Mouse (Mus musculus) midbrain, embryonic 10.5 days (tissue): ENCODE results near the gene Gna11. TPM values are rescaled to one million over a fixed set of nuclear protein-coding genes. Genes with fewer than 3 reads are reported as not detected.

Experiments
- DNase-seq: peaks from one replicate; pipeline ENCODE4 v3.0.0-alpha.2; 2017; ENCODE audit warnings: low spot score
- H3K27ac ChIP-seq: fragments of 300-500 bp; sonication (generic); replicated peaks from 2 replicates; pipeline ENCODE4 v1.5.1; 2016; ENCODE audit warnings: mild to moderate bottlenecking
- H3K27me3 ChIP-seq: fragments of 300-500 bp; sonication (generic); 2 replicates; pipeline ENCODE4 v1.6.1; 2016; ENCODE audit warnings: low read depth, mild to moderate bottlenecking; ENCODE audit not compliant: poor library complexity, severe bottlenecking
- H3K36me3 ChIP-seq: fragments of 300-500 bp; sonication (generic); 2 replicates; pipeline ENCODE4 v1.6.1; 2016; ENCODE audit warnings: mild to moderate bottlenecking, moderate library complexity
- H3K4me1 ChIP-seq: fragments of 300-500 bp; sonication (generic); 2 replicates; pipeline ENCODE4 v1.6.1; 2016
- H3K4me3 ChIP-seq: fragments of 300-500 bp; sonication (generic); 2 replicates; pipeline ENCODE4 v1.5.1; 2016; ENCODE audit warnings: mild to moderate bottlenecking, moderate library complexity
- H3K9me3 ChIP-seq: fragments of 300-500 bp; sonication (generic); replicated peaks from 2 replicates; pipeline ENCODE4 v1.6.1; 2016; ENCODE audit warnings: mild to moderate bottlenecking
- WGBS: fragments of 180-500 bp; shearing (Covaris S2); methylation state at CpG from one replicate; pipeline ENCODE4 v1.1.7; 2016; 5-methylcytosine and 5-hydroxymethylcytosine counted together
- polyA plus RNA-seq: library from polyadenylated mRNA; unstranded; fragments of >200 nt; fragmentation: Nextera tagmentation; extraction: Ambion mirVana; gene quantifications from 2 replicates; pipeline ENCODE4 v1.2.1, GENCODE M21; 2016

Gna11 gene
- polyA plus RNA-seq, 1 experiment from 2014 or later: 70.7 TPM

DNA sequence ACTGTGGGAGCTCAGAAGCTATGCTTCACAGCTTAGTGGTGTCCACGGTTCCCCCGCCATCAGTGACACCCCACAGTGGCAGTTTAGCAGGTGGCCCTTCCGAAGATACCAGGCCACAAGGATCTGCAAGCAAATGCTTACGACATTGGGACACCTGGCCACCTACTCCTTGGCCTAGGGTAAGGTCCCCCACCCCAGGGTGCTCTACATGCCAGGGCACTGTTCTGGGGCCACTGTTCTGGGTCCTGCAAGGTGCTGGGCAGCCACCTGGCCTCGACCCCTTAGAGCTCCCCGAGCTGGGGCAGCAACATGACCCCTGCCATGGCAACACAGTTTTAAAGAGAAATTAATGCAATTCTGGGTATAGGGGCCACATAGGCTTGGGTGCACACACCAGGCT lies 49.8 kb downstream of the Gna11 start:
- WGBS: 81% methylated on average over 6 of the region's 6 CpGs
- H3K4me3 ChIP-seq: peak overlapping the region; percentile 65
- H3K36me3 ChIP-seq: peaks cover 41% of the 10 kb centered on the region
- DNase-seq: no peak
- H3K27me3 ChIP-seq: no peaks in the 10 kb centered on the region
- H3K9me3 ChIP-seq: no peaks in the 10 kb centered on the region
- peak overlapping the region; percentile 90 for H3K27ac ChIP-seq
- peaks cover 45% of the 10 kb centered on the region for H3K4me1 ChIP-seq

DNA sequence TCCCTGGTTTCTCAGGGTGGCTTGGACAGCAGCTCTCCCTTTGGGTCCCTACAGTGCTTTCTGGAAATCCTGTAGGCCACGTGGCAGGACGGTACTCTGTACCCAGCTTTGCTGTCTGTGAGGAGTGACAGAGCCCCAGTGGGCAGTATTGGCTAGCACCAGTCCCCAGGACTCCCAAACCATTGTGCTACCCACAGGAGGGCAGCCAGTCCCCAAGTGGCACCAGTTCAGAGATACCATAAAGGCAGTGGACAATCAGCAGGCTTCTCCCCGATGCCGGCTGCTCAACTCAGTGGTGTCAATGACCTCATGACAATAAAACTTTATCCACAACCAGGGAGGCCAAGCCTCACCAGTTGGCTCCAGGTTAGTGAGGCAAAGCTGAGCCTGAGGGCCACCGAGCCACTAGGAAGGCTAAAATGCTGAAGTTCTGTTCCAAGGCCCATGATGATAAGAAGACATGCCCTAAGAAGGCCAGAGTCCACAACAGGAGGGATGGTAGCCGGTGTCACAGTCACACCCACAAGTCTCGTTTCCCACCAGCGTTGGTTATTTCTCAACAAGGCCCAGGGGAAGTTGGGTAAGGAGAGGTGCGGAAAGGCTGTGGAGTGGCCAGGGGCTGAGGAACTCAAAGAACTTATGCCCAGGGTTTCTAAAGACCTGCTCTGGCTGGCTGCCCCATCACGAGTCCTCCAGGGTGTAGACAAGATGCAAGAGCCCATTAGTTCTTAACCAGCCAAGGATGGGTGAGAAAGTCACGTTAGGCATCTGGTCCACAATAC lies 50.5 kb downstream of the Gna11 start:
- Histone ChIP-seq H3K4me3 (peak overlapping the region; percentile 65), H3K27ac (no peak overlapping the region), H3K9me3 (no peaks in the 10 kb centered on the region), H3K4me1 (peaks cover 45% of the 10 kb centered on the region), H3K36me3 (peaks cover 48% of the 10 kb centered on the region), H3K27me3 (no peaks in the 10 kb centered on the region)
- 91% methylated on average over 11 of the region's 11 CpGs for WGBS
- DNase-seq: no peak

DNA sequence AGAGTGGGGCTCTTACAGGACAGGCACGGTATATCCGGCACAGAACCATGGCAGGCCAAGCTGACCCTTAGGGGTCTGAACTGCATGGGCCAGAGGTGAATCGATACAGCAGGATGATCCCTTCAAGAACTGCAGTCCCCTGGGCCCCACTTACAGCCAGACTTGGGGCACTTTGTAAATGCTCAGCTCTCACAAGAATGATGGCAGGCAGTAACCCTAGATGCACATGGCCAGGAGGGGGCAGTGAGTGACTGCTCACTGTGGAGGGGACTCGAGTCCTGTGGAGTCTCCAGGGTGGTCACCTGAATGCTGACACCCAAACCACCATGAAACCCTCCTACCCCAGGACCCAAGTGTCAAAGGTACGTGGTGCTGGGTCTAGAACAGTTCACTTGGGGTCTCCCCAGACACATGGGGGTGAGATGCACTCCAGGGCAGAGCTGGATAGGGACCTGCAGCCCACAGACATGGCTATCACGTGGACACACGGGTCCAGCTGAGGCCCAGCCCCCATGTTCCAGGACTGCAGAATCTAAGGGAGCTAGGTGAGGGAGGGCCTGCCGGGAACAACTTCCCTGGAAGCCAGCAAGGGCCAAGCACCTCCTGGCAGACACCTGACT lies 51.3 kb downstream of the Gna11 start:
- H3K36me3 ChIP-seq: peaks cover 55% of the 10 kb centered on the region
- no peaks in the 10 kb centered on the region for H3K9me3 ChIP-seq
- DNase-seq: no peak
- WGBS: 81% methylated on average over 8 of the region's 8 CpGs
- peaks cover 38% of the 10 kb centered on the region for H3K4me1 ChIP-seq
- no peaks in the 10 kb centered on the region for H3K27me3 ChIP-seq
- H3K4me3 ChIP-seq: 0 out of 2 replicates have a peak overlapping the region, but pooled peaks have one; percentile 65
- no peak overlapping the region for H3K27ac ChIP-seq

DNA sequence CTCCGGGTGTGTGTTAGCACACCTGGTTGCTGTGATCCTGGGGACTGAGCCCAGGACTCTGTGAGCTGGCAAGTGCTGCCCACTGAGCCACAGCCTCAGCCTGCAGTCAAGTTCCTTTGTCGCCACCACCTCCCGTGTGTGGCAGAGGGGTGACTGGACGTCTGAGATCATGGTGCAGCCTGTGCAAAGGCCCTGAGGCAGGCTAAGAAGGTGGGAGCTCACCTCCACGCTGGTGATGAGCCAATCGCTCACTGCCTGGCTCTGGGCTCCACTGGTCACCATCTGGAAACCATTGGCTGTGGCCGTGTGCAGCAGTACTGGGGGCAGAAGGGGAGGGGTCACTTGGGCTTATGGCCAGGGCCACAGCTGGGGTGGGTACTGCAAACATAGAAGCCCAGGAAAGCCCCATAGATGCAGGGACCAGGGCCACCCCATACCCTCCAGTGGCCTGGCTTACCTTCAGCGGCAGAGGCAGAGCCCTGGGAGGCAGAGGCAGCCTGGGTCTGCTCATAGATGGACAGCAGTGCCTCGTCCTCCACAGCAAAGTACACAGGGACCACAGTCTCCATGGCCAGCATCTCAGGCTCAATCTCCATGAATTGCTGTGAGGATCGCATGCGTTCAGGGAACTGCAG lies 52.3 kb downstream of the Gna11 start:
- H3K36me3 ChIP-seq: peaks cover 65% of the 10 kb centered on the region
- no peak for DNase-seq
- WGBS: 89% methylated on average over 11 of the region's 11 CpGs

DNA sequence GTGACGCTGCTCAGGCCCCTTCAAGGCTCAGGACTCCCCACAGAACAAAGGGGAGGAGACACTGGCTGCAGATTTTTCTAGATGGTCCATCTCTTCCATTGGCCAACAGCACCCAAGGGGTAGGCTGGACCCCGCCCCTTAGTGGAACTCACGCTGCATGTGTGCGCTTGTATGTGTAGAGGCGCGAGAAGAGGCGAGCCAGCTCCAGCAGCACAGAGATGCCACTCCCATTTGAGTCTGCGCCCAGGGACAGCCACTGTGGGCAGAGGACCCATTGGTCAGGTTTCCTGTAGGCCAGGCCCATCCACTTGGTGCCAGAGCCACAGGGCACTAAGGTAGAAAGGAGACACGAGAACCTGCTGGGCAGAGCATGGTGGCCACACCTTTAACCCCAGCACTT lies 54.0 kb downstream of the Gna11 start:
- no peak for DNase-seq
- Histone ChIP-seq H3K4me3 (no peak overlapping the region), H3K4me1 (peaks cover 24% of the 10 kb centered on the region), H3K9me3 (no peaks in the 10 kb centered on the region), H3K36me3 (peaks cover 82% of the 10 kb centered on the region), H3K27ac (no peak overlapping the region), H3K27me3 (no peaks in the 10 kb centered on the region)
- 91% methylated on average over 9 of the region's 9 CpGs for WGBS

More for the DNA sequence above, 52.3 kb downstream of the Gna11 start:
- Histone ChIP-seq H3K4me1 (peaks cover 34% of the 10 kb centered on the region), H3K4me3 (no peak overlapping the region), H3K27ac (no peak overlapping the region), H3K9me3 (no peaks in the 10 kb centered on the region), H3K27me3 (no peaks in the 10 kb centered on the region)

DNA sequence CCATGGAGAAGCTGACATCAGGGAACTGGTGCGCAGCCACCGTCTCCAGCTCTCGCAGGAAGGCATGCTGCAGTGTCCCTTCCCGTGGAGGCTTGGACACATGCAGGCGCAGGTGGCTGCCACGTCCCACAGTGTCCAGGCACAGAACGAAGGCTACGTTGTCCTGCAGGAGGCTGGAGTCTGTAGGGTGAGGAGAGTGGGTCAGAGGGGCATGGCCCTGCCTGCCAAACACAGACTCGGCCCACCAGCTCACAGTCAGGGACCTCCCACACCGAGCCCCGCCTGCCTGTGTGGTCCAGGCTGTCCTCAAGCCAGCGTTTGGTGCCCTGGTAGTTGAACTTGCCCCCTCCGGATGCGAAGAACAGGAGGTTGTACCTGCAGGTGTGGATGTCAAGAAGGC lies 55.0 kb downstream of the Gna11 start:
- no peak overlapping the region for H3K27ac ChIP-seq
- no peak overlapping the region for H3K4me3 ChIP-seq
- WGBS: 89% methylated on average over 14 of the region's 14 CpGs
- peaks cover 19% of the 10 kb centered on the region for H3K4me1 ChIP-seq
- H3K9me3 ChIP-seq: no peaks in the 10 kb centered on the region
- no peaks in the 10 kb centered on the region for H3K27me3 ChIP-seq
- DNase-seq: no peak
- peaks cover 84% of the 10 kb centered on the region for H3K36me3 ChIP-seq

DNA sequence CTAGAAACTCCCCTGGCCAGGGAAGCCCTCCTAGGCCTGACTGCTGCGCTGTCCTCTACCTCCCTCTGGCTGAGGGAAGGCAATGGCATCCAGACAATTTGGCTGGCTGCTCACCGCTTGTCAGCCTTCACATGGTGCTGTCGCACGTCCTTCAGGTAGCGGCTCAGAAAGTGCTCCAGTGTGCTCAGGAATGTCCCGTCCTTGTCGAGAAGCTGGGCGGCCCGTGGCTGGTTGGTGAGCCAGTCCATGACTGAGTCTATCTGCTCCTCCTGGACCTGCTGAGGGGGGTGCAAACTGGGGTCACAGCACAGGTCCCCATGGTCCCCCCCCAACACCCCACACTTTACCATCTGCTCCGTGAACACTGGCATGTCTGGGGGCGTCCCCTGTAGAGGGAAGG lies 56.9 kb downstream of the Gna11 start:
- no peak overlapping the region for H3K27ac ChIP-seq
- H3K4me1 ChIP-seq: peaks cover 13% of the 10 kb centered on the region
- no peaks in the 10 kb centered on the region for H3K27me3 ChIP-seq
- no peaks in the 10 kb centered on the region for H3K9me3 ChIP-seq
- 88% methylated on average over 11 of the region's 11 CpGs for WGBS
- DNase-seq: no peak
- peaks cover 72% of the 10 kb centered on the region for H3K36me3 ChIP-seq
- no peak overlapping the region for H3K4me3 ChIP-seq

DNA sequence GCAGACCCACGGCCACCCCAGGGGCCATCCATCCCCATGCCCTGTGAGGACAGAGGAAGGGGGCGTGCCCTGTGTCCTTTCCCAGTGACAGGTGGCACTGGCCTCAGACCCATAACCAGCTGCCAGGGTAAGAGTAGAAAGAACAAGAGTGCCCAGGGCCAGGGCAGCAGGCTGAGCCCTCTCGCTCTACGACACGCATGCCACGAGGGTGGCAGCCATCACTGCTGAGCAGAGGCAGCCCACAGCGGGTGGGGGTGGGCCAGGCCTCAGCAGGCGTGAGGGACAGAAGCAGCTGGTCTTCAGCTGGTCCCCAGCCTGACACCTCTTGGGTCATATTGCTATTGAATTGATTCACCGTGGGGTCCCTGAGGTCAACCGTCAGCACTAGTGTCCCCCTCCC lies 58.5 kb downstream of the Gna11 start:
- Histone ChIP-seq H3K27me3 (peaks cover 10% of the 10 kb centered on the region), H3K9me3 (no peaks in the 10 kb centered on the region), H3K4me3 (no peak overlapping the region), H3K27ac (no peak overlapping the region), H3K36me3 (peaks cover 56% of the 10 kb centered on the region), H3K4me1 (peaks cover 27% of the 10 kb centered on the region)
- 88% methylated on average over 10 of the region's 10 CpGs for WGBS
- no peak for DNase-seq

DNA sequence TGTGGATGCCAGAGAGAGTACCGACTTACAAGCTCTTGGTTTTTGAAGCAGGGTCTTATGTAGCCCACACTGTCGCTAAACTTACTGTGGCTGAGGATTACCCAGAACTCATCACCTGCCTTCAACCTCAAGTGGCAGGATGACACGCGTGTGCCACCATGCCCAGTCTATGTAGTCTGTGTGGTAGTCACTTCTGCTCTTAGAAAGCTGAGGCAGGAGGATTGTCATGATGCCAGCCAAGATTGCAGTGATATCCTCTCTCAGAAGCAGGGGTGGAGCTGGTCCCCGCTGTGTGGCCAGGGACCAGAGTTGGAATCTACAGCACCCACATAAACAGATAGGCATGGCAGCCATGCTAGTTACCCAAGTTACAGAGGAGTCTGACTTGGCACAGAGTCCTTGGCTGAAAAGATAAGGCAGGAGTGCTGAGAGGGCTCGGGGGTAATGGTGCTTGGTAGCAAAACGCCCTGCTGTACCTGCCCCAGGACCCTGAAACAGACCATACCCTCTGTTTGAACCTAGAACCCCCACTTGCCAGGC lies 59.4 kb downstream of the Gna11 start:
- no peak for DNase-seq
- Histone ChIP-seq H3K27me3 (peaks cover 20% of the 10 kb centered on the region), H3K4me1 (peaks cover 32% of the 10 kb centered on the region), H3K36me3 (peaks cover 47% of the 10 kb centered on the region), H3K27ac (peak overlapping the region; percentile 43; the same call in 1 of the 2 replicates), H3K4me3 (peak overlapping the region; percentile 12; the same call in 1 of the 2 replicates), H3K9me3 (no peaks in the 10 kb centered on the region)
- 74% methylated on average over 7 of the region's 7 CpGs for WGBS

DNA sequence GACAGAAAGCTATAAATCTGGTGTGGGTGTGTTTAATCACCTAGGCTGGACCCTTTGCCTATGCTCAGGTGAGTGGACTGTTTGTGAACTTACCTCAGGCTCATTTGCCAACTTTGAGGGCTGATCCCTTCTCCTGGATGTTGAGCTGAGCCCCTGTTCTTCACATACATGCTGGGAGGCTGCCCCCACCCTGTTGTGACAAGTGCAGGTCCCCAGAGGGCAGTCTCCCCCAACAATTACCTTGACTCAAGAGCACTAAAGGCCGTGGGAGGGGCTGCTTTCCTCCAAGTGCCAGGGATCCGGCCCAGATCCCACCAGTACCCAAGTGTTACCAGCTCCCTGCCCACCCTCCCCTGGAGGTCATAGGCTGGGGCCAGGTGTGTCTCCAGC lies 59.9 kb downstream of the Gna11 start:
- WGBS: 43% methylated on average over 2 of the region's 2 CpGs
- H3K36me3 ChIP-seq: peaks cover 42% of the 10 kb centered on the region
- DNase-seq: no peak

DNA sequence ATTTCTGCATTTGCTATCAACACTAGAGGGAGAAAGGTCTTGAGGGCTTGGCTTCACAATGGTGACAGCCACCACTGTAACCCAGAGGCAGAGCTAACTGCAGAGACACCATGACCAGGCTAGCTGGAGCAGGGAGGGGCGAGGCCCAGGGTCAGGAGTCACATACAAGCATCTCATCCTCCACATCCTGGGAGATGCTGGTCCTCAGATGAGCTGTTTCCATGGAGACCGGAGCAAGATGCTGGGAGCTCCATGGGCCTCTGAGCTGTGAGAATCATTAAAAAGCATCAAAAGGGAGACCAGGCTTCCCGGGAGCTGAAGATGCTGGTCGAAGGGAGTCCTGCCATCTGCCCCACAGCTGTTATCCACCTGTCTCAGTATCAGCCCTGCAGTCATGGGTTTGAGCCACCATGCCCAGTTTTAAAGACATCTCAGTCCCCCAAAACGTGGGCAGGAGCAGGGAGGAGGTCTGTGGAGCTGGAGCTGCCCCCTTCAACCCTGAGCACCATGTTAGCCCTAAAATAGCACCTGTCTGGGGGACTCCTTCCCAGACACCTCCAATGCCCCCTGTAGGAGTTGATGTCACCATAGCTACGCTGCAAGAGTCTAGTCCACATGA lies 60.4 kb downstream of the Gna11 start:
- DNase-seq: no peak
- no peaks in the 10 kb centered on the region for H3K9me3 ChIP-seq
- peak overlapping the region; percentile 43 for H3K27ac ChIP-seq
- 66% methylated on average over 6 of the region's 6 CpGs for whole genome bisulfite sequencing
- peaks cover 40% of the 10 kb centered on the region for H3K4me1 ChIP-seq
- H3K27me3 ChIP-seq: peaks cover 29% of the 10 kb centered on the region
- 0 out of 2 replicates have a peak overlapping the region, but pooled peaks have one; percentile 12 for H3K4me3 ChIP-seq
- peaks cover 37% of the 10 kb centered on the region for H3K36me3 ChIP-seq

More for the DNA sequence above, 59.9 kb downstream of the Gna11 start:
- no peaks in the 10 kb centered on the region for H3K9me3 ChIP-seq
- peak overlapping the region; percentile 12; the same call in 1 of the 2 replicates for H3K4me3 ChIP-seq
- H3K4me1 ChIP-seq: peaks cover 37% of the 10 kb centered on the region
- peaks cover 24% of the 10 kb centered on the region for H3K27me3 ChIP-seq
- H3K27ac ChIP-seq: peak overlapping the region; percentile 43; the same call in 1 of the 2 replicates

DNA sequence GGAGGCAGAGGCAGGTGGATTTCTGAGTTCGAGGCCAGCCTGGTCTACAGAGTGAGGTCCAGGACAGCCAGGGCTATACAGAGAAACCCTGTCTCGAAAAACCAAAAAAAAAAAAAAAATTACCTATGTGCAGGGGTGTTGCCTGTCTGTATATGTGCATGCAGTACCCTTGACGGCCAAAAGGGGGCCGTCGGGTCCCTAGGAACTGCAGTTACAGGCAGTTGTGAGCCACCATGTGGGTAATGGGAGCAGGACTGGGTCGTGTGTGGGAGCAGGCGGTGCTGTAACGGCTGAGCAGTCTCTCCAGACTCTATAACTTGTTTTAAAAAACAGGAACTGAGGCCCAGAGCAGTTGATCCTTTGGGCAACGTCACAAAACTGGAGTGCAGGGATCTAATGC lies 61.0 kb downstream of the Gna11 start:
- Histone ChIP-seq H3K4me1 (peaks cover 40% of the 10 kb centered on the region), H3K27ac (0 out of 2 replicates have a peak overlapping the region, but pooled peaks have one; percentile 43), H3K4me3 (no peak overlapping the region), H3K36me3 (peaks cover 31% of the 10 kb centered on the region), H3K27me3 (peaks cover 34% of the 10 kb centered on the region), H3K9me3 (no peaks in the 10 kb centered on the region)
- 20% methylated on average over 9 of the region's 9 CpGs for WGBS
- peak; percentile 63 for DNase-seq
